Mouse (Mus musculus) thymus, postnatal 36 days (tissue): ENCODE results near the gene Palm2.
"Not testable (repeated sequence)": the region's sequence is repeated elsewhere in the genome, so short reads cannot be mapped to it uniquely, and the experiment has no call there.

ENCODE experiments used
- DNase-seq, 2 experiments: peaks; one replicate each; pipeline ENCODE4 v3.0.0; 2022; ENCODE audit warnings: mixed read lengths in 2 of 2

Palm2 gene

DNA sequence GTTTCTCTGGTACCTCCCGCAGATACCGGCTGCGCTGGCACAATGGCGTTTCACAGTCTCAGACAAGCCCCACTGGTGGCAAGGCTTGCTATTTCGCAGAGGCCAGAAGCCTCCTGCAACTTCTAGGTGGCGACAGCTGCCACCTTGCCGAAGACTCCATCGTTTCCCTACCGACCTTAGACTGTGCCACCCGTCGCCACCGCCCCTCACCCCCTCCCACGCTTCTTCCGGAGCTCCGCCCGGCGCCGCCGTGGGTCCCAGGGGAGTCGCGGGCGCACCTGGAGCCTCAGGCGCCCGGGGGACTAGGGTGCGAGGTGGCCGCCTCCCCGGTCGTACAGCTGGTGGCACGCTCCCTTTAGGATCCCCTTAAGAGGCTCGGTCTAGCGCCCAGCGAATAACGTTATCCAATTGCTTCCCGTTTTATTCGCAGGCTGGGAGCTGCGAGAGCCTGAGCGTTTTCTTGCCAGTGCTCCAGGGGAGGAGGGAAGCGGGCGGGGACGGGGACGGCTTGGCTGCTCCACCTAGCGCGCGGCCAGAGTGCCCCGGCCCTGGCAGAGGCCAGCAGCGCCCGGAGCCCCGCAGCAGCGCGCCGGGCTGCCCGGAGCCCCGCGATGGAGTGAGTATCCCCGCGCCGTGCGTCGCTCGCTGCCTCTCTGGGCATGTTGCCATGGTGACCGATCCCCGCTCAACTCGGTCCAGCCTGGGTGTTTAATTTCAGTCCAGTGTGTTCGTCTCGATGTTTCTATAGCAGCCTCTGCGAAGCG, at the start of gene Palm2:
TSS of gene Palm2 (plus strand) at position 307 of the 764 bp plus-strand sequence.
- DNase-seq, result peak; percentile 61 to 74

DNA sequence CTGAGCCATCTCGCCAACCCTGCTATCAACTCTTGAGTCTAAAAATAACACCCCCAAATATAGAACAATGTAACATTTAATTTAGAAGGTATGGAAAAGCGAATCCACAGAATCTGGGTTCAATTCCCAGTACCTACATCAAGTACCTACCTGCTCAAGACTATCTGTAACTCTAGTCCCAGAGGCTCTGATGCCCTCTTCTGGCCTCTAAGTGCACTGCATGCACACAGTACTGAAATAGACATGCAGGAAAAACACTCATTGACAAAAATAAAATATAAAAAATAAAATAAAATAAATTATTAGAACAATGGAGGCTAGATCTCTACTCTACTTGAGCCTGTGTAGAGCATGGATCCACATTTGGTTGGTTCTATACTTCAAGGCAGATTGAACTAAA, 49.7 kb upstream of the Palm2 start:
- no peak for DNase-seq

DNA sequence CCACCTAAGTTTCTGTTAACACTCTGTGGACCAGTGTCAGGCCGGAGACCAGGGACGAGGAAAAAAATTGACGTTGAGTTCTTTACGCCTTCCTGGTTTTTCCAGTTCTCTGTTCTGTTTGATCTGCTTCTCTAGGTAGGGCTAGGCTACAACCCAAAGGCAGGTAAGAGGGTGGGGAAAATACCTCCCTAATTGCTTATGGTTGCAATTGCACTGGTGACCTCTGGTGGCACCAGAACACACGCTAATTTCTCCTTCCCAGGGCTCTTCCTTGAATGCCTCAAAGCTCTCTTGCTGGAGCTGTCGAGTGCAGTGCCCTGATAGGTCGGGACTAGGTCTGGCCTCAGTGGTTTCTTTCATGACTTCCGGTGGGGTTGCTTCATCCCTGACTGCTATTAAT, 42.9 kb upstream of the Palm2 start:
- no peak for DNase-seq

DNA sequence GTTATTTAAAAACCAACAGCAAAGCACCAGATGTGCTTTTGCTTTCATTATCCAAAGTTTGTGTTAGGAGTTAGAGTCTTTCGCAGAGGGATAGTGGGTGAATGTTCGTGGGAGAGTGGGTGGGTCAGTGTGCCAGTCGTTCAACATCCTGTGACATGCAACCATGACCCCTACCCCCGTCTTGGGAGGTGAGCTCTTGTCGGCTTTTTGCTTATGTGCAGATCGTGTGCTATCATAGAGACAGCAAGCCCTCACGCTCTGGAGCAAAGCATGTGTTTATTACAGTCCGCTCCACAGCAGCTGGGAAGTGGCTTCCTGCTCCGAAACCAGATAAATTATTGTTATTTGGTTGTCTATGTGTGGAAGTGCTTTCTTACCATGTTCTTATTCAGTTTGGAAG, 37.6 kb upstream of the Palm2 start:
- no peak for DNase-seq

DNA sequence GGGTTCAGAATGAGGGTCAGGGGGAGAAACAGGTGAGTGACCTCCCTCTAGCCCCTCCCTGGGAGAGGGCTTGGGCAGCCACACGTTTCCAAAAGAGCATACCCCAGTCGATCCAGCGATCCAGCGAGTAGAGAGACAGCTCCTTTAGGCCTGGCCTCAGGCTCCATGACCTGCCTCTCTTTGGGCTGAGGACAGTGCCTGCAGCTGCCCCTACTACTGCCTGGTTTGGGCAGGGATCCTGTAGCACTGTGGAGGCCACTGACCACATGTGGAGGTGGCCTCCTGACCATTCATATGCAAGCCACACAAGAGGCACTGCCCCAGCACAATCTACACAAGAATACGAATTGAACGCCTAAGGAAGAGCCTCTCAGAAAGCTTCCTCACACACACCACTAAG, 21.7 kb upstream of the Palm2 start:
- not testable (repeated sequence) for DNase-seq

DNA sequence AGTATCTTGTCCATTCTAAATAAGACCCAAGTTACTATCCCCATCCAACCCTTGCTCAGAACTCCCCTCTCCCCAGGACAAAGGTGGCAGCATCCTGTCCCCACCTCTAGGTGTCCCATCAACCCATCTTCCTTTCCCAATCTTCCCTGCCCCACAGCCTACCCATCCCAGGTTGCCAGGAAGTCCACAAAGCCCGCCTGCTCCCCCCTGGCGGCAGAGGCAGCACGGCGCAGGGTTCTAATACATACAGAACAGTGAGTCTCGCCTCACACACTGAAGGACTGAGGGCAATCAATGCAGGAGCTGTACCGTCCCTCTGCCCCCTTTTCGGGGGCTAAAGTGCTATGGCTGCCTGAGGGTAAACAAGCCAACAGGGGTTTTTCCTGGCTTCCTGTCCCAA, 21.0 kb upstream of the Palm2 start:
- DNase-seq, result no peak

DNA sequence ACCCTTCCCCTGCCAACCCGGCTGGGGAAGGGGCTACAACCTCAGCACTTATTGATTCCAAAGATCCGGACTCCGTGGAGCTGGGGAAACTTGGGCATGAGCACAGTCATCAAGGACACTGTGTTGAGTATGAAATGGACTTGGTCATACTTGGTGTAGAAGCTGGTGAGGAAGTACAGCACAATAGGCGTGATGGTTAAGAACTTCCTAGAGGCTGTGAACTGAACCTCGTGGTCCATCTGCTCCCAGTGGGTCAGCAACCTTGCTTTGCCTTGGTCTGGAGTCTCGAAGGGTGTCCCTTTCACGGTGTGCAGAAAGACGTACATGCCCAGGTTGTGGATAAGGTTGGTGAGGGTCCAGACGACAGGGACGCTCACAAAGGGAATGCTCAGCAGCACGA, 20.4 kb upstream of the Palm2 start:
- not testable (repeated sequence) for DNase-seq

DNA sequence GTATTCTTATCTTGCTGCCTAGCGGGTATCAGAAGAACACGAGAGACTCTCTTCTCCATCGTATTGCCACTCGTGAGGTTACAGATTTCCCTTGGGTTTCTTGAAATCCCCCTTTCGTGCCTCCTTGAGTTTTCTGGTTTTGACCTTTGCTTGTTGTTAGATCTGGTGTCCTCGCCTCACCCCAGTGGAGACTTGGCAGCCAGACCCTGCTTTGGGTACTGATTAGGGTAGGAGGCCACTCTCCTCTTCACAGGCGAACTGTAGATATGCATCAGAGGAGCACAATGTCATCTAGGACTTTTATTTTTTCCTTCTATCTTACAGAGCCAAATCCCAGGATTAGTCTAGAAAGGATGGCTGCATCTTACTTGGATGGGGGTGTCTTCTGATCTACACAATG, 10.0 kb upstream of the Palm2 start:
- no peak for DNase-seq

DNA sequence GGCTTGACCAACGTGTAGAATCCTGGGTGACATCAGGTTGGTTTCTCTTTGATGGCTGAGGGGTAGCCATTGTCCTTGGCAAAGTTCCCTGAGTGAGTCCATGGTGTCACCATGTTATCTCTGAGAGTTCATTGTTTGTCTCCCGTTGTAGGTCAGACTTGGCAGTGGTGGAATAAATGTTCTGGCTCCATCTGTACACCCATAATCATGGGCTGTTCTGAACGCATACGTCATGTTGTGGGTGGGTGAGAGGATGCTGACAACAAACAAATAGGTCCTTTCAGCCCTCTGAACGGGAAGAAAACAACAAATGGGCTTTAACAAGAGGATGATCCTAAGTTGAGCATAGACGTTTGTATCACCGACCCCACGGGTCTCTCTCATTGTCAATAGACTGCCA, 5.7 kb upstream of the Palm2 start:
- no peak for DNase-seq

DNA sequence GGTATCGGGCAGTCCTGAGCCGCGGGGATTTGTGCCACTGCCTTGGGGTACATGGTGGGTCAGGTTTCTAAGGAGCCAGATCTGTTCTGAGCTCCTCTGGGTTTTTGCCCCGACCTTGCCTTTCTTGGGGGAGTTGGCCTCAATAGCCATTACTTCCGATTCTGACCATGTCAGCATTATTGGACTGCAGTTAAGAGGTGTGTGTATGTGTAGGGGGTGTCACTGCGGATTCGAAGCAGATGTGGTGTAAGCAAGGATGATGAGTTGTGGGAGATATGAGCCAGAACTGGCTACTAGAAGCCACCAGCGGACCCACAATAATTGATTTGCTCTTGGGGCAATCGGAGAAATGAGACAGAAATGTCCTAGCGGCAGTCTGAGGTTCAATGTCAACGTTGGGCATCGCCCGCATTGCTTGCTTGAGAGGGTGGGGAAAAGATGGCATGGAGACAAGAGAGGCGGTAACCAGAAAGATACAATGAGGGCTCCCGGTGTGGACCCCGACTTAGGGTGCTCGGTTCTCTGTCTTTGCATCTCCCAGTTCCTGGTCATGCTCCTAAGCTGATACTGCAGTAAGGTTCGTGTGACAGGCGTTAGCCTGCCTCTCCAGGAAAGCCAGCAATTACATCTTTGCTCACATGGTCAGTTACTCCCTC, 786 bp downstream of the Palm2 start:
- DNase-seq, result no peak

DNA sequence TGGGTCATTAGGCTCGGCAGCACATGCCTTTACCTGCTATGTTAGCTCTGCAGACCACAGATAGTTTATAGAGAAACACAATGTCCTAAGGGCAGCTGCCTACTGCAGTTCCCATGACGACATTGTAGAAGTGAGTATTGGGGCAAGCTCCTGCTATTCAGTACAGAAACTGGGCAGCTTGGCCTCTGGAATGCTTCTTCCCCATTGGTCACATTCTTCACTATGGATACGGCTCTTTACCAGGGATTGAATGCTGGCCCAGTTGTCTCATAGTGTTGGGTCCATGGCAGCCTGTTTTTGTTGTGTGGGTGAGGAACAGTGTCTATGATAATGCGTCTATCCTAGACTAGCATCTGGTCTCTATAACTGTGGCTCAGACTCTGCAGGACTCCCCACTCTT, 2.2 kb downstream of the Palm2 start:
- DNase-seq, result no peak

DNA sequence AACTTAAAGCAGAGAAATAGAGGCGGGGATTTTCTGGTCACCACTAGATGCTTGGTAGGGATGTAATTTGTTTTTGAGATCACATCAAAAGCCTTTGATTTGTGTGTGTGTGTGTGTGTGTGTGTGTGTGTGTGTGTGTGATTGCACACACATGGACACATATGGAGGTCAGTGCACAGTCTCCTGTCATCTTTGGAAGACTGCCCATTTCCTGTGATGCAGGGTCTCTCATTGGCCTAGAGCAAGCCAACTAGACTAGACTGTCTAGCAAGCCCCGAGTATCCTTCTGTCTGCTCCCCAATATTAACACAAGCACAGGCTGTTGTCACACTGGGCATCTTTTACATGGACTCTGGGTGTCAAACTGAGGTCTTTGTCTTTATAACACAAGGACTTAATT, 12.0 kb downstream of the Palm2 start:
- DNase-seq, result no peak

DNA sequence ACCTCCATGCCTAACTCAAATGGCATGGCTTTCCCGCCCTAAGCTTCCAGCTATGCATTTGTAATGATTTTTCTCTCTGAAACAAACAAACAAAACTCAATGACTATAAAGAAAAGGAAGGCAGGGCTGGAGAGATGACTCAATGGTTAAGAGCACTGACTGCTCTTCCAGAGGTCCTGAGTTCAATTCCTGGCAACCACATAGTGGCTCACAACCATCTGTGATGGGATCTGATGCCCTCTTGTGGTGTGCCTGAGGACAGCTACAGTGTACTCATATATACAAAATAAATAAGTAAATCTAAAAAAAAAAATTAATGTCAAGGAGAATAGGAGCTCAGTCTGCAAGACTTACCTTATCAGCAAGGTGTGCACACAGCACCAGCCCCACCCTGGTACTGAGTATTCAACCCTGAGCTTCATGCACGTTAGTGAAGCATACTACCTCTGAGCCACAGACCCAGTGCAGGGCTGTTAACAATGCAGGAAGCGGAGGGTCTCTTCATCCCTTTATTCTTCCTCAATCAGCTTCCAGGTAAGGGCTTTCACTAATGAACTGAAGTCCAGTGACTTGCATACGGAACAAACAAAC, 12.9 kb downstream of the Palm2 start:
- no peak for DNase-seq

DNA sequence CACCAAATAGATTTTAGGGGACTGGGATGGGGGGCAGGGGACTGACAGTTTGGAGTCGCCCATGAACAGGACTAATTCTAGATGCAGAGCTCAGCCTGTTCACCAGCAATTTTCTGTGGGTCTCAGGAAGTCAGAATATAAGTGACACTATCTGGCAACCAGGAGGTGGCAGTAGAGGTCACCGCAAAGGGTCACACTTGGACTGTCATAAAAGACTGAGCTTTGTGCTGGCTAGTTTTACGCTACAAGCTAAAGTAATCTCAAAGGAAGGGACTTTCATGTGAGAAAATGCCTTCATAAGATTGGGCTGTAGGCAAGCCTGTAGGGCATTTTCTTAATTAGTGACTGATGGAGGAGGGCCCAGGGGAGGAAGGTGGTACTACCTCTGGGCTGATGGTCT, 17.8 kb downstream of the Palm2 start:
- peak; percentile 13 to 18 for DNase-seq

DNA sequence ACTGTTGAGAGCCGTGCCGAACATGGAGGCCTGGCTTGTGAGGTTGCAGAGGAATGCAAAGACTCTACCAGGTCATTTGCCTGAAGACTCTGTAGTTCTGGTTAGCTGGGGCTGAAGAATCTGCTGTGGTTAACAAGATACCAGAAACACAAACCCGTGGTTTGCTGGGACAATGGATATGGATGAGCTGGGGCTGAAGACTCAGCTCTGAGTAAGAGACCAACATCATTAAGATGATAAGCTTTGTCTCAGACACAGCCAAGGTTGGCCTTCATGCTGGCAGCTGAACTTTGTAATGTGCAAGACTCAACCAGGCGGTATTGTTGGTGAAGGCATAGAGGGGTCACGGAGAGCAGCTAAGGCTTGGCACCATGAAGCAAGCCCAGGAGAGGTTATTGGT, 18.6 kb downstream of the Palm2 start:
- DNase-seq, result no peak

DNA sequence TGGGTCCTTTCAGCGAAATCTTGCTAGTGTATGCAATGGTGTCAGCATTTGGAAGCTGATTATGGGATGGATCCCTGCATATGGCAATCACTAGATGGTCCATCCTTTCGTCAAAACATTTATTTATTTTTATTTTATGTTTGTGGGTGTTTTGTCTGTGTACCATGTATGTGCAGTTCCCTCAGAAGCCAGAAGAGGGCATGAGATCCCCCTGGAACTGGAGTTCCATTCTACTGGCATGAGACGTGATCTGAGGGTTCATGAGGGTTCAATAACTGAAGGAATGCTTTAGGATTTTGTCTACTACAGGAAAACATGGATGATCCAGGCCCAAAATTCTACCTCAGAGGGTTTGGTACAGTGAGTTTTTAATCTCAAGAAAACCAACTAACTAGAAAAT, 28.3 kb downstream of the Palm2 start:
- DNase-seq, result peak; percentile 6 to 11

DNA sequence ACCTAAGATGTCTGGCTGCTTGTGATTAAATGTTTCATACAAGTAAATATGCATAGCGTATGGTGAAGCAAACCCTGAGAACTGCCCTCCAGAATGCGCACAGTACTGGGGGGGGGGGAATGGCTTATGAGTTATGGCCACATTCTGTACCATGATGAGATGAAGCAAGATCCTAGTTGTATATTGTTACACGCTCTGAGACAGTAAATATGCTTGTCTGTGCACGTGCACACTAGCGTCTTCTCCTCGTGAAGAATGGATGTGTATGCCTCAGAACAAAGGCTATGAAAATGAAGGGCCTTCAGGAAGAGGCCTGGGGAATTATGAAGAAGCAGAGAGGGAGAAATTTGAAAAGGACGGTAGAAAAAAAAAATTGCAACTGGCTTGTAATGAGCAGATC, 48.4 kb downstream of the Palm2 start:
- no peak for DNase-seq

DNA sequence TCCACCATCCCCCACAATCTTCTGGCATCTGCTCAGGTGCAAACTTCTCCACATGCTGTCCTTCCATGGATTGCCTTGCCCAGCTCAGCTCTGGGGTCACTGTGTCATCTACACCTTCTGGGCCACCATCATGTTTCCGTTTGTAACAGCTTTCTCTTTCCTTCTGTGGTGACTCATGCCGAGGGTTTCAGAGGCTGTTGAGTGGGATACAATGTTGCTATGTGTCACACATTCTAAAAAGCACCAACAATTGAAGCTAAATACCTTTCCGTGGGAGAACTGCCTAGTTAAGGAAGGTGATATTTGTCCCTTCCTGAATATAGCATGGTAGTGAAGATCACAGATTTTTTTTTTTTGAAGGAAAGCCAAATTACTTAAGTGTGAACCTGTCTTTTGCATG, 52.3 kb downstream of the Palm2 start:
- DNase-seq, result no peak

DNA sequence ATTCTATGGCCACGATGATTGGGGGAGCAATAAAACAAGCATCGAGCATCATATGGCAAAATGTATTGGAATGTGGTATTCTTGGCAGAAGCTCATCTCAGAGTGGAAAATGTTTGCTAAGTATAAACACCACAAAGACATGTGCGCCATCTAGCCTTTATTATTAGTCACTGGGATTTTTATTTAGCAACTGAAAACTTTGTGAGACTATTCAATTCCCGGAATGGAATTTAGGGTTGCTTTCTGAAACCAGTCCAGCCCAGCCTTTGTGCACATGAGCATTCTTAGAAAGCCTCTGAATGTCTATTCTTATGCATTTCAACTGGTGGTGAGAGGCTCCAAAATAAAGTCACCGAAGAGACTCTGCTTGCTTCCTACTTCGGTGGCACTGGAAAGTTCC, 55.8 kb downstream of the Palm2 start:
- no peak for DNase-seq

DNA sequence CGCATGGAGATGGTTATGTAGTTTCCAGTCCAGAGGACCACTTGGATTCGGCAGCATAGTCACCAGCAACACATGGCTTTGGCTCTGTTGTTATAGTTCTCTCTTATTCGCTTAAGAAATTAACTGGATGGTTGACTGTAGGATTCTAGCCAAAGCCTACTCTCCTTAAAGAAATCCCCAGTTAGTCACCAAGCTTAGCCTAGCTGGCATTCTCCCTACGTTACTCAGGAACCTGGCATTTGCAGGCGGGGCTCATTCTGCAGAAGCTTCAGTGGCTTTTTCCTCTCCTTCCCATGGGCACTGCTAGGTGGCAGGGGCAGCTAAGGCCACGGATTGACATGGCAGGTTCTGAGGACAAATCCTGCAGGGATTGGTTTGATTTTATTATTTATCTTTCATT, 70.7 kb downstream of the Palm2 start:
- no peak for DNase-seq

DNA sequence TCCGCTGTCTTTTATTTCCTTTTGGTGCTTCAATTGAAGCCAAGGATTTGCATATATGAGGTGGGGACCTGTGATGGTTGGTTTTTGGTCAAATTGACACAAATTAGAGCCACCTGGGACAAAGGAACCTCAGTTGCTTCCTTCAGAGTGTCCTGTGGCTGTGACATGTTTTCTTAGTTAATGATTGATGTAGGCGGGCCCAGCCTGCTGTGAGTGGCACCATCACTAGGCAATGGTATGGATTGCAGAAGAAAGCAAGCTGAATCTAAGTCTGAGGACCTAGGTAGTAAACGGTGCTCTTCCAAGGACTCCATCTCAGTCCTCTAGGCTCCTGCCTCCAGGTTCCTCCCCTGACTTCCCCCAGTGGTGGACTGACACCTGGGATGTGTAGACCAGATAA, 76.5 kb downstream of the Palm2 start:
- no peak for DNase-seq

DNA sequence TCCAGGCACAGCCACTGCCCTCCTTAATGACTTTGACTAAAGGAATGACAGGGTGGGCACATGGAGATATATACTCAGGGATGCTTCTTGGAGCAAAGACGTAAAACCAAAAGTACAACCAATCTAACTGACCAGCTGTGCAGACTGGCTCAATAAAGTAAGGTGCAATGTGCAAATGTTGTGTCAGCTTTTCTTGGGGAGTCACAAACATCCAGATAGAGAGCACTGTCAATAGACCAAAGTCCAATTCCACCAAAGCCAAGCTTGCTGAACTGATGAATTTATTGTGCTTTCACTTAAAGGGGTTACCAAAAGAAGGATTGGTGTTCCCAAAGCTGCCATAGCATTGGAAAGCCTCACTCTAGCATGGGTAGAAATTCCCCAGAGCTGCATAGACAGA, 77.7 kb downstream of the Palm2 start:
- no peak for DNase-seq

DNA sequence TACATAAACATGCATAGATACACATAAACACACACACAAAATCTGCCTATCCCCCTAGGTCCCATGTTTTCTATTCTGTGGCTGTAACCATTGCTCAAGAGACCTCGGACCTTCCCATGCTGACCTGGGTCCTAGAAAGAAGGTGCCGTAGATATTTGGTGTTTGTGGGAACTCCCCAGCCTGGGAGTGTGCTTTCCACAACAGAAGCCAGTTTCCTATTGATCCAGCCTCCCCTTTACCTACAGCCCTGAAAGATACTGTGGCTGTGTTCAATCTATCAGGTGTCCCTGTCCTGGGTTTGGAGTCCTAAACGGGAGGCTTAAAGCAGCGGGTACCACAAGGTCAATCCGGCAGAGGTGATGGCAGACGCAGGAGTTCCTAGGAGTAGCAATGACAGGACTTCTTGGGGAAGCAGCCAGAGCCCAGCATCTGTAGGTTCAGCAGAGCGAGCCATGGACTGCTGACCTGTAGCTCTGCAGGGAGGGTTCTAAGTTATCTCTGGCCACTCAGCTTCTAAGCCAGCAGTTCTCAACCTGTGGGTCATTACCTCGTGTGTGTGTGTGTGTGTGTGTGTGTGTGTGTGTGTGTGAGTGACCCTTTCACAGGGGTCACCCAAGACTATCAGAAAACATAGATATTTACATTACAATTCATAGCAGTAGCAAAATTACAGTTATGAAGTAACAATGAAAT, 79.3 kb downstream of the Palm2 start:
- no peak for DNase-seq
